Mouse (Mus musculus): ENCODE measurements around the gene Scgb1a1. TPM values are rescaled to one million over a fixed set of nuclear protein-coding genes. Genes with fewer than 3 reads are reported as not detected.
"Not testable (repeated sequence)": the region's sequence is repeated elsewhere in the genome, so short reads cannot be mapped to it uniquely, and the experiment has no call there.

The Scgb1a1 gene
- total RNA-seq, 1 experiment from 2014 or later, result not detected

DNA sequence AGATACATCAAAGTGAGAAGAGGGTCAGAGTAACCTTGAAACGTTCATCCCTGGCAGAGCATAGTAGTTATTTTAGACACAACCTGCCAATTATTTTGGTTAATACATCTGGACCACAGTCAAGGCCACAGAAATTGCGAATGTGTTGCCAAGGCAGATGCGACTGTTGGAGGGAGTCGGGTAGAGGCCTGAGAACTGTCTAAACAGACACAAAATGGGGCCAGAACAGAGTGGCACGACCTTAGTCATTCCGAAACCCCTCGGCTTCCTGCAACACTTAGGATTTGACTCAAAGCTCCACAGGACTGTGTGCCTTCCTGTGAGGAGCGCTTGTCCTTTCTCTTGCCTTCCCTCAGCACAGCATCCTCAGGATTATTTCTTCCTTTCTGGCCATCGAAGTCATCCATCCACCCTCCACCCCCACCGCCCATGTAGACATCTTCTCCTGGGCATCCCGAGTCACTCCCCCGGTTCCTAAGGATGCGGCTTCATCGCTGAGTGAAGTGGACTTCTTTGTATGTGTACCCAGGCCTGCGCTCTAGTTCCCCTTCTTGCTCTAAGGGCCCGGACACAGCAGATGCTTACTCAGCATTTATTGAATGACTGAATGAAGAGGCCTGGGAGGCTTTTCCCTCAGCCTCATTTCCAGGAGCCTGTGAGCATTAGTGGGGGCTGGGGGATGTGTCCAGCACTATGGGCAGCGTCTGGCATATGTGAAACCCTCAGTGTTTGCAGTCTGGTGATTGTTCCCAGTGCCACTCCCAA lies 12.7 kb upstream of the Scgb1a1 start:
- no peak for DNase-seq

DNA sequence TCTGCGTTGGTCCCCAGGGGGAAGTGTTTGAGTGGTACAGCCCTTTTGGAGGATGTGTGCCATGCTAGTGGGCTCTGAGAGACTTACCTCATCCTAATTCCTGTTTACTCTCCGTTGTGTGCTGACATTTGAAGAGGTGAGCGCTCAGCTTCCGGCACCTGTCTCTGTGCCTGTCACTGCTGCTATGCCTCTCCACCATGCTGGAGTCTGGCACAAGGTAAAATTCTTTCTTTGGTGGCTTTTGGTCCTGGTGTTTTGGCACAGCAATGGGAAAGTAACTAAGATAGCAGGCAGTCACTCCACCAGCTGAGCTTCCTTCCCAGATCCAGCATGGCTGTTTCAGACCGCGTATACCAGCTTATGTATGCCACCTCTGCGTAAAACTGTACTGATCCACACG lies 12.0 kb upstream of the Scgb1a1 start:
- DNase-seq, result no peak

DNA sequence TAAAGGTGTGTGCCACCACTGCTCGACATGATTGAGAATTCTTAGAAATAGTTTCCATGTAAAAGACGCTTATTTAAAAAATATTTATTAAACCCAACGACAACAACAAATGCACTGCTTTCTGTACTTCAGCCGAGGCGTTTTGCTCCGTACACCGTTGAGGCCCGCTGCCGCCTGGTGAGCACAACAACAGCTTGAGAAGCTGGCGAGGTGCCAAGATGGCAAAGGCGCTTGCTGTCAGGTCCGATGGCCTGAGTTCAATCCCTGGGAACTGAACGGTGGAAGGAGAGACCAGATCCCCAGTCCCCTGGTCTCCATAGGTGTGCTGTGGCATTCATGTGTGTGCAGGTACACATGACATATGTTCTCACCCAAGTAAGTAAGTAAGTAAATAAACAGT lies 9.7 kb upstream of the Scgb1a1 start:
- DNase-seq, result no peak

DNA sequence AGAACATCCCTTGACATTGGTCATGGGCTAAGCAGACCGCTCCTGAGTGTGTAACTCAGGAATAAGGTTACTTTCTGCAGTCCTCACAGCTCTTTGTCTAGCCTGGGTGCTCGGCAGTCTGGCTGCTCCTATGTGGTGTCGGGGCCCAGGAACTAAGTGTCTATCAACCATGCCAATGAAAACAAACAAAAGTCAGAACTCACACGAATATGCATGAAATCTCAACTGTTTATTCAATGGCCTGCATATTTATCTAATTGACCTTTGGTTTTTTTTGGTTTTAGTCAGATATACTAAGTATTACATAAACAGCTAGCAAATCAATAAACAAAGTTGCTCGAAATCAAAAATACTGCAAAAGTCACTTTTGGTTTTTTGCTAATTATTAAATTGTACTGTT lies 7.4 kb upstream of the Scgb1a1 start:
- no peak for DNase-seq

DNA sequence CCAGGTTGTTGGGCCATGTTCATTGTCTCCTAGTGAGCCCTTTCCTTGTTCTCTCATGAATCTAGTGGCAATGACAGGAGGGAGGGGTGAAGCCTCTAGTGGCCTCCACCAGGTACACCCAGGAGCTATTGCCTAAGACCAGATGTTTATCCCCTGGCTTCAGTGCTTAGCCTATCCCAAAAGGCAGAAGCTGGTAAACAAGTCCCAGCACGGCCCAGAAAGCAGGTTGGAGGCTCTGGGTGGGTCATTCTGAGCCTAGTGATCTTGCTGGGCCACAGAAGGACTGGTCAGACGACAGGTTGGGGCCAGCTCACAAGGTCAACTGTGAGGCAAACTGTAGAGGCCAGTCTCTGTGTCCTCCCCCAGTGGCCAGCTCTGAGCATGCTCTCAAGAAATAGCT lies 3.0 kb upstream of the Scgb1a1 start:
- no peak for DNase-seq

DNA sequence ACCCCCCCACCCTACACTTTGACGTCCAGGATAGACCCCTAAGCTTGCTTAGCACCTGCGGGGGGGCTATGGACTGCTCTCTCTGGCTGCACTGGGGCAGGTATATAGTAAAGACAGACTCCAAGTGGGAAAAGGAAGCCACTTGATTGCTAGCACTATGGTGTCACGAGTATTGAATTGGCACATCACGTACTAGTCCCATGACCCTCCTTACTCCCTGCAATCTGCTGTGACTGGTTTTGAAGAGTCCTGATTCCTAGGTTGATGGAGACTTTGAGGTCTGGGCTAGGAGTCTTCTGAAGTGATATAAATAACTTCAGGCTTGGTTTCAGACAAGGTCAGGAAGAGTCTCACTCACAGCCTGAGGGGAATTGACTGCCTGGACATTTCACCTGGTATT lies 2.4 kb upstream of the Scgb1a1 start:
- DNase-seq, result no peak

DNA sequence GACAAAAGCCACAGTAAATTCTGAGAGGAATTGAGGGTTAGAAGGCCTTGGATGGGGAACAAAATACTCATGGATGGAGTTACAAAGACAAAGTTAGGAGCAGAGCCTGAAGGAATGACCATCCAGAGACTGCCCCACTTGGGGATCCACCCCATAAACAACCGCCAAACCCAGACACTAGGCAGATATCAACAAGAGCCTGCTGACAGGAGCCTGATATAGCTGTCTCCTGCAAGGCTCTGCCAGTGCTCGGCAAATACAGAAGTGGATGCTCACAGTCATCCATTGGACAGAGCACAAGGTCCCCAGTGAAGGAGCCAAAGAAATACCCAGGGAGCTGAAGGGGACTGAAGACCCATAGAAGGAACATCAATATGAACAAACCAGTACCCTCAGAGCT lies 3.9 kb downstream of the Scgb1a1 start:
- not testable (repeated sequence) for DNase-seq

DNA sequence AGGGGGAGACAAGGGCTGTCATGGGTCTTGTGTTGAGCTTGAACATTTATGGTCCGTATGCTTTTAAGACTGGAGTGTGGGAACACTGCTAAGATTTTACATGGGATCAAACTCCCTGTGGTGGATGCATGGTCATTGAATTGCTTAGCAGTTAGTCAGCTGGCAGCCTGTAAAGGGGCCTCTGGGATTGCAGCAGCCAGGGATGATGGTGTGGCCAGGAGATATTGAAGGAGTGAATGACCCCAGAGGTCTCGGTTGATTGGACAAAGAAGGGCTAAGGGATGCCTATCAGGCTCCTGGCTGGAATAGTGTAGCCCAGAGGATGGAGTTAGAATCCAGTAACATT lies 4.8 kb downstream of the Scgb1a1 start:
- DNase-seq, result no peak

DNA sequence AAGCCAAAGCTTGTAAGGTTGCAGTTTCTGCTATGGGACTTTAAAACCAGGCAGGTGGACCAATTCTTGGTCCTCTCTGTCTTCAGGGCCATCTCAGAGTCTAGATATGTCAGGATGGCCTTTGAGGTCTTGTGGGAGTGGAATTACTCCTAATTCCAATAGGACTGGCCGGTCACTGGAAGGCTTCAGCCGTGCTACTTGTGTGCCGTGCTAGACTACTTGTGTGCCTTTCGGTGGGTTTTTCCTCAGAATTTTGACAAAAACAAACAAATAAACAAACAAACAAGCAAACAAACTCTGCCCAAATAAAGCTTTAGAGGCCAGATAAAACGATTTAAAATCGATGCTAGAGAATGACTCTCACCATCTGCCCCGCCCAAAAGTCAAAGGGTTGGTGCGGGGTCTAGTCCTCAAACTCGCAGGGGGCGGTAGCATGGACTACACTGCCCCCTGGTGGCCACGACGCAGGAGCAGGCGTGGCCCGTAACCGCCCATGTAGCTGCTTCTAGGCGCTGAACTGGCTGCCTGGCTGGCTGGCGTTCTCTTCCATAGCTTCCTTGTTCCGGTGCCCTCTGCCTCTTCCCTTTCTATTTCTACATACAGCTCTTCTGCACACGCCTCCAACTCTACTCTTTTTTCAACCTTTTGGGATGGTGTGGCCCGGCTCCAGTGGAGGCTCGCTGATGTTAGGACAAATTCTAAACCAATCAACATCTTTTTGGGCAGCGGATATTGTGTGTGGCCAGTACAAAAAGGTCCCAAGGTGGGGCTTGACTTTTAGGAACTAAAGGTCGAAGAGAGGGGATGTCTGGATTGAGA lies 5.4 kb downstream of the Scgb1a1 start:
- peak; percentile 87 for DNase-seq

DNA sequence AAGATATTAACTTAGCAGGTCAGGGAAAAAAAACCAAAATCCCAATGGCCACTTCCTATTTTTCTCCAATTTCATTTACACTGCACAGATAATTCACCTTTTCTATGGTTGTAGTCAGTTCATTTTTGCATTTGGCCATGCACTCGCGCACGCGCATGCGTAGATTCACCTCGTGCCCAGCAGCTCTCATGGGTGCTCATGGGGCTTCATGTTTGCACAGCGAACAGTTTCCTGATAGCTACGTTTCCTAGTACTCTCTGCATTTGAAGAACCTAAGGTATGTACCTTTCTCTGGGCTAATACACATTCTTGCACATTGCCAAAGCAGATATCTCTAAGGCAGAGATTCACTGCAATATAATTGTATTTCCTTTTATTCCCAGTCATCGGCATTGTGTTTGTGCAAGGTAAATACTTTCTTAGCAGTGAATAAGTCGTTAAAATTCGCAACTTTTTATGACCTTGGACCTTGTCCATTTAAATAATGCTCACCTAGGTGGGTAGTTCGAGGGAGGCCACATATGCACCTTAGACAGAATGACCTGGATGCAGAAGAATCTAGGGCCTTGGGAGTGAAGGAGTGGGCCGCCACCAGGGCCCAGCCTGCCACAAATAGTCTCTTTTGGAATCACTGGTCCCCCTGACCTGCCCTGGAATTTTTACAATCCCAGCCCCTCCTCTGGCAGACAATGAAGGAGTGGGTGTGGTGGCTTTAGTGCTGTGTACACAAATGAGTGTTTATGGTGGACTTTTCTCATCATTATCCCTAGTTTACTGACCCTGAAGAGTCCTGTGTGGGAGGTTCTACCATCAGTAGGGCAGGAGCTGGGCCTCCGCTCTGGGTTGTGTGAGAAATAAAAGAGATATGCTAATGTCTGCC lies 6.2 kb downstream of the Scgb1a1 start:
- DNase-seq, result no peak

DNA sequence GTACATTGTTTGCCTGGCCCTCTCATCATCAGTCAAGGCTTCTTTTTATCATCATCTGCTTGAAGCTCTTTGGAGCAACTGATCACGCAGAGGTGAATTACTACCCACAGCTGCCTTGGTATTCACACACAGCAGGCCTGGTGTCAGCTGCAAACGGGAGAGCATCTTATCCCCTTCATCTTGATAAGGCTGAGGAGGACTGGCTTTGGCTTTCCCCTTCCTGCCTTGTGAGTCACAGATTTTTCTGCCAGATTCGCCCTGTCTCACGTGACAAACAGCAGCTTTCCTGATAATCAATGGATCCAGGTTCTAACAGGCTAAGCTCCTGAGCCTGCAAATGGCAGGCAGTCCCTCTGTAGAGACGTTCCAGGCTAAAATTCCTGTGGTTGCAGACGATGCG lies 7.8 kb downstream of the Scgb1a1 start:
- no peak for DNase-seq

DNA sequence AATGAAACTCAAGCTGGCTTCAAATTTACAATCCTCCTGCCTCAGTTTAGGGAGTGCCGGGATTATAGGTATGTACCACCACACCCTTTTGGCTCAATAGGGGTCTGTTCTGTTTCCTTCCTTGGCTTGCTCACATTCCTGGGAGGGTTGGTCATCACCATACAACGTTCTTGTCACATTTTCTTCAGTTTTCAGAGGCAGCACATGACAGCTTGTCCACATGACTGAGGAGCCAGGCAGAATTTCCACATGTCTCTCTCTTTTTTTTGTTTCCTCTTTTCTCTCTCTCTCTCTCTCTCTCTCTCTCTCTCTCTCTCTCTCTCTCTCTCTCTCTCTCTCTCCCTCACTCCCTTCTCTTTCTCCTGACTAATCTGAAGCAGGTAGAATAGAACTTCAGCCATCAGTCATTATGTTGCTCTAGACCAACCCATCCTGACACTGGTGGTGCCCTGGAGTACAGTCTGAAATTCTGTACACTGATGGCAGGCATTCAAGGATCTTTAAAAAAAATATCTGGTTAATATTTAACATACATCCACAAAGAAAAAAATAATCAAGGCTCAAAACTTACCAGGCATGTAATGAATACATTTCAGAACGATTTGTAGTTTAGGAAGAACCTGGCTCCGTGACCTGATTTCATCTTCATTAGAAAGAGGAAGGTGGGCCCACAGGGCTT lies 10.6 kb downstream of the Scgb1a1 start:
- DNase-seq, result no peak

DNA sequence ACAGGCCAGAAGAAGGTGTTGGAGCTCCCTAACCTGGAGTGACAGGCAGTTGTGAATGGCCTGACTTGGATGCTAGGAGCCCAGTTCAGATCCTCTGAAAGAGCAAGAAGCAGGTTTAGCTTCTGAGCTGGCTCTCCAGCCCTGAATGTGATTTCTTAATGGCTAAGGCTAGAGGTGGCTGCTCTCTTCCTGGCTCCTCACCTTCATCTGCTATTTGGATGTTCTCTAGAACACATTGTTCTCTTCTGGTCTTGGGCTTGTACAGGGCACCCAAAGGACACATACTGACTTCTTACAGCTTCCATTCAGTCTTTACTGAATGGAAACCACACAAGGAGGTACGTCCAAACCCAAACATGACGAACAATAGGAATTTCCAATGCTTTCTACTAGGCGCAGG lies 11.7 kb downstream of the Scgb1a1 start:
- no peak for DNase-seq

DNA sequence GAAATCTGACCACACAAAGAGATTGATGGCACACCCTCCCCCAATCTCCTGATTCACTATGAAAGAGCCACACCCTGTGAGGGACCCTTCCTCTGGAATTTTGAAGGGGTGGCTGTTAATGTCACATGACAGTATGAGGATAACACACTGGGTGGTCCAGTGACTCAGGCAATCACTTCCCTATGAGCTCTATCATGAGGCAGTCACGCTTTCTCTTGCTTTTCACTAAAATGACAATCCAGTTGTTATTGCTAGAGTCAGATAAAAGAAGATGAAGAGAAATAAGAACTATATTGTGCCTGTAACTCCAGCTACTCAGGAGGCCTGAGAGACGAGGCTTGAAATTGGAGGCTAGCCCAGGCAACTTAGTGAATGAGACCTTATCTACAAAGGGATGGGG lies 12.2 kb downstream of the Scgb1a1 start:
- DNase-seq, result no peak

DNA sequence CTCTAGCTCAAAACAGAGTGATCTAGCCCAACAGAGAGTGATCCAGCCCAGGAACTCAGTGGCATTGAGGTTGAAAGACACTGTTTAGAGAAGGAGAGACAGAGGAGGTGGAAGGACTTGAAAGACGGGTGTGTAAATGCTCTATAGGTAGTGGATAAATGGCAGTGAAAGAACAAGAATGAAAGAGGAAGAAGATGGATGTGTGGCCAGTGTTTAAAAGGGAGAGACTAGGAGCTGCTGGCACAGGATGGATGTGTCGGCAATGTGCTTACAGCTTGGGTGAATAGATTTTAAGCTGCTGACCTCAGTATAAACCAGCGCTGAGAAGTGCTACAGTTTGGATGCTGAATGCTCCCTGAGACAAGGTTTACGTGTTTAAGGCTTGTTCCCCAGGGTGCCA lies 13.3 kb downstream of the Scgb1a1 start:
- DNase-seq, result no peak

DNA sequence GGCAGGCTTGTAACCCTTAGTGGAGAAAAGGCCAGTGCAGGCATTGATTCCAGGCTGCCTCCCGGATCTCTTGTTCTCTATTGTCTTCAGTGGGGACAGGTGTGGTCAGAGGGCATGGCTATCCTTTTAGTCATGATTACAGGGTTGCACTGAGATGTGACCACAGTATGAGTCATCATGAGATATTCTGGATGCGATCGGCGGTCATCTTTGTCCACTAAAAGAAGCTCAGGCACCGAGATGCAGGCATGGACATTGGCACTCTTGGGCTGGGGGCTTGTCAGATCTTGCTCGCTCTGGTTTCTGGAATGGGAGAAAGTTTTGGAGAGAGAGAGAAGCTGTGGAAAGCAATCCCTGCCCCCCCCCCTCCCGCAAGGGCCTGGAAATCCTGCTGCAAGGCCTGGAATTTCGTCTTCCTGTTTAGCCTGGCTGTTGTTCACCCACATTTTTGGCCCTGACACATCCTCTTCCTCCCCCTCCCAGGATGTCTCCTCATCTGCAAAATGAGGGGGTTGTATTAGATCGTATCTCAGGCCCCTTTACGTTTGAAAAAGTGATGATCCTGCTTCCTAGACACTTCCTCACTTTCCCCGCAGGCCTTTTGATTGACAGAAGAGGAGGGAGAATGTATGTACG lies 13.9 kb downstream of the Scgb1a1 start:
- DNase-seq, result no peak

DNA sequence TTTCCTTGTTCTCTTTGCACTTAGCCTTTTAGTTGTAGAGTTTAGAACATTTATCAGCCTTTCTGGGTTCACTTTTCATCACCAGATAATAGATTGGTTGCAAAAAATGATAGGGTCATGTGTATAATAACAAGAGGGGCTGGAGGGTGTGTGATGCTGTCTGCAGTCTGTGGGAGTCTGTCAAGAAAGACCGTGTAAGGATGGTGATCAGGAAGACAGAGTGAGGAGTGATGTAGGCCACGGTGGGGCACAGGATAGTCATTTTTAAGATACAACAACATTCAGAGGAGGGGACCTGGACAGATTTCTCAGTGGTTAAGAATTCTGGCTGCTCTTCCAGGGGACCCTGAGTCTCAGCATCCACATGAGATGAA lies 15.6 kb downstream of the Scgb1a1 start:
- DNase-seq, result no peak

DNA sequence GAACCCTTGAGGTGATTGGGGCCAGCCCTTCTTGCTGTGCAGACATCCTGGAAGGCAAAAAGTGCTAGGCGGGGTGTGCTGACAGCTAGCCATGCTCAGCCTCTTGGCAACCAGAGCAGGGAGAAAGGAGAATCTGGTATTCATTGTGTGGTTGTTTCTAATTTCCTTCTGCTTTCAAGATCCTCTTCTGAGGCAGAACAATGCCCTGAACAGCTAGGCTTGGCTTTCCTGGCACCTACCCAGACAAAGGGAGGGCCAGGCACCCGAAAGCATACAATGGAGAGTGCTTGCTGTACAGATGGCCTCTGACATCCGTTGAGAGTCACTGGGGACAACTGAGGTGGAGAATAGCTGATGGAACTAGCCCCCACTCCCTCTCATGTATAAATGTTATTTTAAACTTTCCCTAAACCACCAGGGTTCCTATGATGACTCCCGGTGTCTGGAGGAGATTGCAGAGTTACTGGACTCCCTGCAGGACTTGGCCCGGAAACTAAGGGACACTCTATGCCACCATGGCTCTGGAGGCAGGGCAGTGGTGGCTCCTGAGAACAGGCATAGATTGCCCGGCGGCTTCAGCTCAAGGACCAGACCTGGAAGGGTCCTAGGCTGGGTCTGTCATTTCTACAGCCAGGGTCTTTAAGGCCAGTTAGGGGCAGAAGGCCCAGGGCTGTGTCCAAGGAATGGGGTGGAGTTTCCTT lies 16.2 kb downstream of the Scgb1a1 start:
- peak; percentile 42 for DNase-seq

DNA sequence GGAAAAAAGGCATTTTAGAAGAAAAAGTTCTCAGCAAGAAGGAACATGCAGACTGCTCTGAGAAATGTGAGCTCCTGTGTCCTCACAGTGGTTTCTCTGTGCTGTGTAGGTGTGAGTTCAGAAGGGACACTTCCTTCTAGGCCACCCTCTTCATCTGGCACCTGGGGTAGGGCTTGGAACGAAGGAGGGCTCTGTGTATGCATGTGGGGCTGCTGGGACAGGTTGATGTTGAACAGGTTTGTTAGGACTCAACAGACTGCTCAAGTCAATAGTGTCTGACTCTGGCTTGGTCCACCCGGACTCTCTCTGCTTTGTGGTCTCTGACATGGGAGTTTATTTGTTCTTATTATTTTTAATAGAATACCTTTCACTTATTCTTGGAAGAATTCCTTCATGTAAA lies 17.4 kb downstream of the Scgb1a1 start:
- DNase-seq, result no peak

DNA sequence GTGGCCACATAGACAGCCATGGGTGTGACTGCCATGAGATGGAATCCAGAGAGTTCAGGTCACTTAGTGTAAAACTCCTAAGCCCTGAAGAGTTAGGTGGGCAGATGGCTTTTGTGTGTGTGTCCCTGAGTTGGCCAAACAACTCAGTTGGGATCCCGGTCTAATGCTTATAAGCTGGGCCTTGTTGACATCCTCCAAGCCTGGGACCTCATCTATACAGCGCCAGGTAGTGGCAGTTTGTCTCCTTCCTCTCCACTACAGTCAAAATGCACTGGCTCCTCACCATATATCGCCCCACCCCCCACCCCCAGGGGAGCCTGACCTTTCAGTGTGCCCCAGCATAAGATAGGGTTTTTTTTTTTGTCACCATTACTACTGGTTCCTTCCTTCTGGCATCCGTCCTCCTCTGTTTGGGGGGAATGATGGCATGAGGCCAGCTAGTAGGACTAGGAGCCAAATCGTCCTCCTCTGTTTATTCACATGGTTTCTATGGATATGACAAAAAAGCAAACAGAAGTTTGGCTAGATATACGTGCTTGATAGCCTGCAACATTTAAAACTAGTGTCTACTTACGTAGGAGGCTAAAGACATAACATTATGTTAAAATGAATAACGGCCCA lies 18.0 kb downstream of the Scgb1a1 start:
- DNase-seq, result no peak

DNA sequence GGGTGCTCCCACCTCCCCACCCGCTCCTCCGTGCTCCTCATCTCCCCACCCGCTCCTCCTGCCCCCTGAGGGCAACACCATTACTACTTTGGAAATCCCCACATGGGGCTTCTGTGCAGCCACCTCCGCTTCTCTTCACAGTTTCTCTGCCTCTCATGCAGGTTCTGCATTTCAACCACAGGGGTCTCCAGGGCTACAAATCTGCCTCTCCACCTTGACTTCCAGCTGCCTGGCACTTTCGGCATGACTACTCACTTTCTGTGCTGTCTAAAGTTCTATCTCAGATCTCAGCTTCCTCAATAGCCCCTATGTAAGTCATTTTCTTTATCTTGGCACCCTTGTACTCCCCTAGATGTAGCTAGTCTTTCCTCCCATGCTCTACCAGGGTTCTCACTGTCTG lies 20.5 kb downstream of the Scgb1a1 start:
- DNase-seq, result no peak
